In the genomic region with DNA sequence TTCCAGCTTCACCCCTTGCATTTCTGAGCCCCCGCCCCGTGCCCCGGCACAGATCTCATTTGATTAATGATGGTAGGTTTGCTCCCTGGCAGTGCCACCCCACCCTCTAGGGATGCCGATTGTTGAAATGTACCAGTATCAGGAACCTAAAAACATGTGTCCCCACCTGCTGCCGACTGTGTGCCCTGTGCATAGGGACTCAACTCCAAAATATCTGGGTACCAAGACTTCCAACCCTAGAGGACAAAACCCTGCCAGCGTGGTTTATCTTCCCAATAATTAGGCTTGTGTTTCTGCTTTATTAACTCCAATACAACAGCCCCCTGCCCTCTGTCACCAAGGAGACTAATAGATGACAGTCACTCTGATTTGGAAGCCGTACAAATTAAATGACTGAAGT, we compare ENCODE assay signal across 25 mouse cellular contexts.
"Had no signal": no experiment of that assay in that cellular context is flagged by ENCODE, and none has a peak within 500 bp of the region (broad histone marks: within the 10 kb centered on the region; RNA-seq: fewer than 3 reads in every experiment).

No protein-coding gene starts in this region.

- H3K4me2 ChIP-seq: heart, embryonic 11.5 days; kidney, embryonic 15.5 days; limb, embryonic 13.5 days; limb, embryonic 15.5 days had no signal

- H3K36me3 ChIP-seq: heart, embryonic 13.5 days; heart, embryonic 15.5 days; hindbrain, embryonic 13.5 days; hindbrain, embryonic 15.5 days; kidney, embryonic 15.5 days; limb, embryonic 13.5 days; limb, embryonic 15.5 days had no signal

- H3K4me3 ChIP-seq: heart, embryonic 15.5 days; hindbrain, embryonic 13.5 days; hindbrain, embryonic 15.5 days; kidney, embryonic 15.5 days; left cerebral cortex, adult 2 months; limb, embryonic 13.5 days; limb, embryonic 15.5 days had no signal

- H3K9me3 ChIP-seq: heart, embryonic 13.5 days; heart, embryonic 15.5 days; hindbrain, embryonic 13.5 days; hindbrain, embryonic 15.5 days; kidney, embryonic 15.5 days; limb, embryonic 13.5 days; limb, embryonic 15.5 days had no signal

- H3K9ac ChIP-seq: forebrain, postnatal 0 days; heart, embryonic 13.5 days; heart, embryonic 15.5 days; hindbrain, embryonic 13.5 days; hindbrain, embryonic 15.5 days; kidney, embryonic 15.5 days; limb, embryonic 13.5 days; limb, embryonic 15.5 days had no signal

- ATAC-seq: forebrain, postnatal 0 days; hindbrain, postnatal 0 days; intestine, embryonic 16.5 days had no signal

- H3K4me1 ChIP-seq: heart, embryonic 15.5 days; limb, embryonic 15.5 days had no signal

- H3K27me3 ChIP-seq: kidney, embryonic 15.5 days had no signal

- DNase-seq: forebrain, postnatal 0 days; gastrocnemius, postnatal 14 days; gastrocnemius, postnatal 36 days; heart, adult 18-20 months; heart, postnatal 14 days; heart, postnatal 36 days; kidney, adult 11 months; kidney, adult 2 months; kidney, adult 9 months; kidney, postnatal 14 days; kidney, postnatal 36 days; layer of hippocampus, adult 9-11 months; layer of hippocampus, postnatal 36 days had no signal

- H3K27ac ChIP-seq: heart, embryonic 13.5 days; heart, embryonic 15.5 days; hindbrain, embryonic 13.5 days; hindbrain, embryonic 15.5 days; hindbrain, postnatal 0 days; kidney, postnatal 0 days; left cerebral cortex, adult 2 months; limb, embryonic 13.5 days; limb, embryonic 15.5 days had no signal
